Mouse (Mus musculus): ENCODE data around the gene Srd5a1. TPM values are rescaled to one million over a fixed set of nuclear protein-coding genes. Genes with fewer than 3 reads are reported as not detected.

Srd5a1 gene
- polyA plus RNA-seq, 1 experiment, result 1.4 TPM

- H3K4me3 ChIP-seq (ENCODE audit: insufficient read depth, low read depth, low read length), result no peak overlapping the region
- no peaks in the 10 kb centered on the region for H3K4me1 ChIP-seq (ENCODE audit: control insufficient read depth, insufficient read depth, insufficient read length, low read length)
- H3K27ac ChIP-seq (replicated peaks; ENCODE audit: low read depth, low read length), result no peak overlapping the region
Observed at GRCm38 (mm10) chr13:69598867-69599266, 12.4 kb downstream of the Srd5a1 start.

- H3K27ac ChIP-seq (replicated peaks; ENCODE audit: low read depth, low read length), result no peak overlapping the region
- H3K4me3 ChIP-seq (ENCODE audit: insufficient read depth, low read depth, low read length), result no peak overlapping the region
- H3K4me1 ChIP-seq (ENCODE audit: control insufficient read depth, insufficient read depth, insufficient read length, low read length), result no peaks in the 10 kb centered on the region
Observed at GRCm38 (mm10) chr13:69596515-69596914, 14.7 kb downstream of the Srd5a1 start.

GRCm38 (mm10) chr13:69595911-69596310, 15.3 kb downstream of the Srd5a1 start:
- Histone ChIP-seq H3K4me3 (ENCODE audit: insufficient read depth, low read depth, low read length) (no peak overlapping the region), H3K4me1 (ENCODE audit: control insufficient read depth, insufficient read depth, insufficient read length, low read length) (no peaks in the 10 kb centered on the region), H3K27ac (replicated peaks; ENCODE audit: low read depth, low read length) (no peak overlapping the region)

GRCm38 (mm10) chr13:69594577-69595256, 16.5 kb downstream of the Srd5a1 start:
- Histone ChIP-seq H3K4me3 (ENCODE audit: insufficient read depth, low read depth, low read length) (no peak overlapping the region), H3K27ac (replicated peaks; ENCODE audit: low read depth, low read length) (no peak overlapping the region), H3K4me1 (ENCODE audit: control insufficient read depth, insufficient read depth, insufficient read length, low read length) (no peaks in the 10 kb centered on the region)

GRCm38 (mm10) chr13:69593453-69593852, 17.8 kb downstream of the Srd5a1 start:
- no peak overlapping the region for H3K4me3 ChIP-seq (ENCODE audit: insufficient read depth, low read depth, low read length)
- no peaks in the 10 kb centered on the region for H3K4me1 ChIP-seq (ENCODE audit: control insufficient read depth, insufficient read depth, insufficient read length, low read length)

GRCm38 (mm10) chr13:69592226-69592625, 19.0 kb downstream of the Srd5a1 start:
- Histone ChIP-seq H3K4me3 (ENCODE audit: insufficient read depth, low read depth, low read length) (no peak overlapping the region), H3K4me1 (ENCODE audit: control insufficient read depth, insufficient read depth, insufficient read length, low read length) (no peaks in the 10 kb centered on the region), H3K27ac (replicated peaks; ENCODE audit: low read depth, low read length) (no peak overlapping the region)

More at GRCm38 (mm10) chr13:69593453-69593852, 17.8 kb downstream of the Srd5a1 start:
- H3K27ac ChIP-seq (replicated peaks; ENCODE audit: low read depth, low read length), result no peak overlapping the region

- Histone ChIP-seq H3K4me3 (ENCODE audit: insufficient read depth, low read depth, low read length) (no peak overlapping the region), H3K27ac (replicated peaks; ENCODE audit: low read depth, low read length) (no peak overlapping the region), H3K4me1 (ENCODE audit: control insufficient read depth, insufficient read depth, insufficient read length, low read length) (no peaks in the 10 kb centered on the region)
Observed at GRCm38 (mm10) chr13:69591338-69591737, 19.9 kb downstream of the Srd5a1 start.

GRCm38 (mm10) chr13:69588263-69588662, 23.0 kb downstream of the Srd5a1 start:
- peaks cover 8% of the 10 kb centered on the region; the same call in 1 of the 2 replicates for H3K4me1 ChIP-seq (ENCODE audit: control insufficient read depth, insufficient read depth, insufficient read length, low read length)
- no peak overlapping the region for H3K4me3 ChIP-seq (ENCODE audit: insufficient read depth, low read depth, low read length)
- H3K27ac ChIP-seq (replicated peaks; ENCODE audit: low read depth, low read length), result no peak overlapping the region

- H3K4me1 ChIP-seq (ENCODE audit: control insufficient read depth, insufficient read depth, insufficient read length, low read length), result peaks cover 8% of the 10 kb centered on the region; the same call in 1 of the 2 replicates
- no peak overlapping the region for H3K4me3 ChIP-seq (ENCODE audit: insufficient read depth, low read depth, low read length)
- H3K27ac ChIP-seq (replicated peaks; ENCODE audit: low read depth, low read length), result no peak overlapping the region
Observed at GRCm38 (mm10) chr13:69587849-69588248, 23.4 kb downstream of the Srd5a1 start.

GRCm38 (mm10) chr13:69586337-69586736, 24.9 kb downstream of the Srd5a1 start:
- H3K27ac ChIP-seq (replicated peaks; ENCODE audit: low read depth, low read length), result no peak overlapping the region
- peaks cover 8% of the 10 kb centered on the region; the same call in 1 of the 2 replicates for H3K4me1 ChIP-seq (ENCODE audit: control insufficient read depth, insufficient read depth, insufficient read length, low read length)
- no peak overlapping the region for H3K4me3 ChIP-seq (ENCODE audit: insufficient read depth, low read depth, low read length)

GRCm38 (mm10) chr13:69585828-69586227, 25.4 kb downstream of the Srd5a1 start:
- no peak overlapping the region for H3K27ac ChIP-seq (replicated peaks; ENCODE audit: low read depth, low read length)
- H3K4me3 ChIP-seq (ENCODE audit: insufficient read depth, low read depth, low read length), result no peak overlapping the region
- peaks cover 8% of the 10 kb centered on the region; the same call in 1 of the 2 replicates for H3K4me1 ChIP-seq (ENCODE audit: control insufficient read depth, insufficient read depth, insufficient read length, low read length)

- H3K27ac ChIP-seq (replicated peaks; ENCODE audit: low read depth, low read length), result no peak overlapping the region
- no peak overlapping the region for H3K4me3 ChIP-seq (ENCODE audit: insufficient read depth, low read depth, low read length)
- H3K4me1 ChIP-seq (ENCODE audit: control insufficient read depth, insufficient read depth, insufficient read length, low read length), result peaks cover 8% of the 10 kb centered on the region; the same call in 1 of the 2 replicates
Observed at GRCm38 (mm10) chr13:69583591-69583990, 27.7 kb downstream of the Srd5a1 start.

GRCm38 (mm10) chr13:69582411-69582810, 28.8 kb downstream of the Srd5a1 start:
- no peak overlapping the region for H3K27ac ChIP-seq (replicated peaks; ENCODE audit: low read depth, low read length)

GRCm38 (mm10) chr13:69577181-69577834, 33.9 kb downstream of the Srd5a1 start:
- H3K4me1 ChIP-seq (ENCODE audit: control insufficient read depth, insufficient read depth, insufficient read length, low read length), result no peaks in the 10 kb centered on the region
- no peak overlapping the region for H3K27ac ChIP-seq (replicated peaks; ENCODE audit: low read depth, low read length)
- no peak overlapping the region for H3K4me3 ChIP-seq (ENCODE audit: insufficient read depth, low read depth, low read length)

More at GRCm38 (mm10) chr13:69582411-69582810, 28.8 kb downstream of the Srd5a1 start:
- Histone ChIP-seq H3K4me1 (ENCODE audit: control insufficient read depth, insufficient read depth, insufficient read length, low read length) (peaks cover 8% of the 10 kb centered on the region; the same call in 1 of the 2 replicates), H3K4me3 (ENCODE audit: insufficient read depth, low read depth, low read length) (no peak overlapping the region)

- no peak overlapping the region for H3K27ac ChIP-seq (replicated peaks; ENCODE audit: low read depth, low read length)
- H3K4me3 ChIP-seq (ENCODE audit: insufficient read depth, low read depth, low read length), result no peak overlapping the region
- no peaks in the 10 kb centered on the region for H3K4me1 ChIP-seq (ENCODE audit: control insufficient read depth, insufficient read depth, insufficient read length, low read length)
Observed at GRCm38 (mm10) chr13:69576676-69577075, 34.6 kb downstream of the Srd5a1 start.

GRCm38 (mm10) chr13:69572594-69572993, 38.6 kb downstream of the Srd5a1 start:
- Histone ChIP-seq H3K27ac (replicated peaks; ENCODE audit: low read depth, low read length) (no peak overlapping the region), H3K4me1 (ENCODE audit: control insufficient read depth, insufficient read depth, insufficient read length, low read length) (no peaks in the 10 kb centered on the region), H3K4me3 (ENCODE audit: insufficient read depth, low read depth, low read length) (no peak overlapping the region)

All from brown adipose tissue, adult 24 weeks (tissue).